Comparison of ENCODE assay signal across 25 mouse cellular contexts in the genomic region with DNA sequence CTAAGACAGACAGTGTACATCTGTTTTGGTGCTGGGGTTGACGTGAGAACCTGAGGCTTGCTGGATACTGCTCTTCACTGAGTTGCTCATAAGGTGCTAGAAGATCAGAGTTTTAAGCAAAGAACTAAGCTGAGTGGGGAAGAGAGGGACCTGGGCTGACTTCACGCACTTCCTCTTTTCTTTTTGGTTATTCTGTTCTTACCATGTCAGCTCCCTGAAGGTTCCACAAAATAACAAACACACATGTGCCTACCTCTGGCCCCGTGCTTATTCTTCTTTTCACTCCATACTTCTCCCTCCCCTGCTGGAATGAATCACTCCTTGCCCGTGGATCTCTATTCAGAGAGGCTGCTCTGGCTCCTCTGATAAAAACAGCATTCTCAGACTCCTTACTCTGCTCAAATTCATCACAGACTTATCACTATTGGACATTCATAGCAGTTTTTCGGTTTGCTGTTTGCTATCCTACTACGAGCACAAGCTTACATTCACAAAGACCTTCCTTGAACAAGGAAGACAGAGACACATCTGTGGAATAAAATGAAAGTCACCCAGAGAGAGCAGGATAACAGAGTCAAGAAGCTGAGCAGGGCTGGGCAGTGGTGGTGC. TPM values are rescaled to one million over a fixed set of nuclear protein-coding genes. Genes with fewer than 3 reads are reported as not detected.
A peak's percentile ranks its signal among the peaks of the same experiment; 100 is the strongest.
DNase-seq lines count a peak whose midpoint lies in the region; ATAC-seq lines count a peak whose summit lies in the region.
"Had no signal": no experiment of that assay in that cellular context is flagged by ENCODE, and none has a peak within 500 bp of the region (broad histone marks: within the 10 kb centered on the region; RNA-seq: fewer than 3 reads in every experiment).

No protein-coding gene starts in this region.

- 28% methylated on average over 6 of the region's 6 CpGs for whole genome bisulfite sequencing in liver, embryonic 13.5 days (ENCODE audit: insufficient replicate concordance)
- WGBS in liver, embryonic 12.5 days (ENCODE audit: insufficient replicate concordance): 31% methylated on average over 6 of the region's 6 CpGs
- 12% methylated on average over 6 of the region's 6 CpGs for WGBS in macrophage (ENCODE audit: missing documents)
- WGBS in hindbrain, embryonic 12.5 days: 93% methylated on average over 6 of the region's 6 CpGs

- H3K9me3 ChIP-seq in liver, embryonic 13.5 days (replicated peaks): no peaks in the 10 kb centered on the region
- no peaks in the 10 kb centered on the region for H3K9me3 ChIP-seq in liver, embryonic 12.5 days (replicated peaks)
- H3K9me3 ChIP-seq in hindbrain, embryonic 12.5 days (replicated peaks): no peaks in the 10 kb centered on the region
- H3K9me3 ChIP-seq: forebrain, embryonic 13.5 days; hindbrain, embryonic 15.5 days; limb, embryonic 13.5 days; midbrain, embryonic 12.5 days had no signal

- H3K27me3 ChIP-seq in liver, embryonic 13.5 days: no peaks in the 10 kb centered on the region
- H3K27me3 ChIP-seq in liver, embryonic 12.5 days (replicated peaks): no peaks in the 10 kb centered on the region
- H3K27me3 ChIP-seq in hindbrain, embryonic 12.5 days: no peaks in the 10 kb centered on the region
- H3K27me3 ChIP-seq: forebrain, embryonic 13.5 days; hindbrain, embryonic 15.5 days; limb, embryonic 13.5 days; midbrain, embryonic 12.5 days had no signal

- peak overlapping the region; percentile 32; the same call in 1 of the 2 replicates for H3K27ac ChIP-seq in liver, embryonic 13.5 days
- no peak overlapping the region for H3K27ac ChIP-seq in liver, embryonic 12.5 days
- H3K27ac ChIP-seq in macrophage: 0 out of 2 replicates have a peak overlapping the region, but pooled peaks have one; percentile 2
- no peak overlapping the region for H3K27ac ChIP-seq in hindbrain, embryonic 12.5 days
- H3K27ac ChIP-seq: forebrain, embryonic 13.5 days; hindbrain, embryonic 15.5 days; layer of hippocampus, adult 2 months; limb, embryonic 13.5 days; liver, embryonic 14.5 days; midbrain, embryonic 12.5 days had no signal

- no peak for ATAC-seq in liver, embryonic 13.5 days (ENCODE audit: low read depth)
- ATAC-seq in liver, embryonic 12.5 days: no peak
- peak; percentile 51 for ATAC-seq in neutrophil, adult 5-6 weeks (ENCODE audit: extremely low read depth, insufficient number of reproducible peaks, low FRiP score, poor library complexity, severe bottlenecking)
- ATAC-seq in hindbrain, embryonic 12.5 days (ENCODE audit: low FRiP score): no peak
- ATAC-seq: forebrain, embryonic 13.5 days had no signal

- H3K4me3 ChIP-seq in liver, embryonic 13.5 days (replicated peaks): no peak overlapping the region
- no peak overlapping the region for H3K4me3 ChIP-seq in liver, embryonic 12.5 days
- no peak overlapping the region for H3K4me3 ChIP-seq in macrophage (ENCODE audit: inconsistent target)
- no peak overlapping the region for H3K4me3 ChIP-seq in hindbrain, embryonic 12.5 days
- H3K4me3 ChIP-seq: forebrain, embryonic 13.5 days; hindbrain, embryonic 15.5 days; layer of hippocampus, adult 2 months; limb, embryonic 13.5 days; midbrain, embryonic 12.5 days had no signal

- H3K4me2 ChIP-seq in liver, embryonic 13.5 days: no peak overlapping the region
- H3K4me2 ChIP-seq in liver, embryonic 12.5 days: no peak overlapping the region
- H3K4me2 ChIP-seq in hindbrain, embryonic 12.5 days (replicated peaks): no peak overlapping the region
- H3K4me2 ChIP-seq: forebrain, embryonic 13.5 days; hindbrain, embryonic 15.5 days; limb, embryonic 13.5 days; lung, embryonic 14.5 days; midbrain, embryonic 12.5 days had no signal

- H3K4me1 ChIP-seq in liver, embryonic 13.5 days (replicated peaks): peaks cover 44% of the 10 kb centered on the region
- peaks cover 43% of the 10 kb centered on the region for H3K4me1 ChIP-seq in liver, embryonic 12.5 days
- H3K4me1 ChIP-seq in hindbrain, embryonic 12.5 days: no peaks in the 10 kb centered on the region
- H3K4me1 ChIP-seq: forebrain, embryonic 13.5 days; hindbrain, embryonic 15.5 days; limb, embryonic 13.5 days; midbrain, embryonic 12.5 days had no signal

- peaks cover 78% of the 10 kb centered on the region; the same call in 1 of the 2 replicates for H3K79me2 ChIP-seq in macrophage (ENCODE audit: inconsistent target)

- H3K9ac ChIP-seq in liver, embryonic 13.5 days: no peak overlapping the region
- no peak overlapping the region for H3K9ac ChIP-seq in liver, embryonic 12.5 days
- H3K9ac ChIP-seq in hindbrain, embryonic 12.5 days: no peak overlapping the region
- H3K9ac ChIP-seq: forebrain, embryonic 13.5 days; hindbrain, embryonic 15.5 days; limb, embryonic 13.5 days; liver, embryonic 14.5 days; lung, embryonic 14.5 days; midbrain, embryonic 12.5 days had no signal

- no peaks in the 10 kb centered on the region for H3K36me3 ChIP-seq in liver, embryonic 13.5 days
- H3K36me3 ChIP-seq in liver, embryonic 12.5 days: no peaks in the 10 kb centered on the region
- no peaks in the 10 kb centered on the region for H3K36me3 ChIP-seq in macrophage (ENCODE audit: inconsistent target)
- no peaks in the 10 kb centered on the region for H3K36me3 ChIP-seq in hindbrain, embryonic 12.5 days
- H3K36me3 ChIP-seq: midbrain, embryonic 12.5 days had no signal

- no peak for DNase-seq in liver, embryonic 13.5 days
- DNase-seq in MEL-GATA-1-ER (ENCODE audit: extremely low read depth, low read depth): peak; percentile 77
- DNase-seq in right cerebral cortex, postnatal 14 days: no peak
- DNase-seq in cerebellum, postnatal 14 days: no peak
- DNase-seq: adrenal gland, postnatal 25 days; cerebellum, adult 11 months; cerebellum, postnatal 25 days; gastrocnemius, postnatal 36 days; heart, postnatal 36 days; kidney, adult 9 months; kidney, postnatal 14 days; lung, embryonic 14.5 days; right cerebral cortex, postnatal 25 days had no signal

RNA-seq across cellular contexts. Expression of gene Klhl18, which starts 12.4 kb away (rescaled TPM):
- polyA plus RNA-seq in liver, embryonic 13.5 days (2015; fragmentation: Nextera tagmentation; extraction: Ambion mirVana): 1.9 and 2.7 TPM in 2 replicates
- polyA plus RNA-seq in liver, embryonic 12.5 days (2016; fragmentation: Nextera tagmentation; extraction: Ambion mirVana): 3.6 and 3.8 TPM in 2 replicates
- total RNA-seq in macrophage (2018; cell fraction: chromatin; rRNA removed): 10 to 100 TPM in 24 of 26 experiments, 1 to 10 TPM in 2; 8.2 to 79.6 (median 49.1) TPM
- total RNA-seq in macrophage (2018; cell fraction: cytosol; rRNA removed): 10 to 100 TPM in 22 of 26 experiments, 1 to 10 TPM in 4; 6.9 to 22.7 (median 16.4) TPM
- 10 to 100 TPM in 25 of 26 experiments, 1 to 10 TPM in 1; 9.3 to 57.7 (median 33.3) TPM for total RNA-seq in macrophage (2018; cell fraction: nucleus; rRNA removed)
- polyA plus RNA-seq in macrophage (2018): 11.4 to 20.2 TPM (median 18.7 TPM) in 3 replicates
- total RNA-seq in neutrophil, adult 5-6 weeks (2017): 41.9 and 42.6 TPM in 2 replicates
- 13.5 and 13.8 TPM in 2 replicates for polyA plus RNA-seq in hindbrain, embryonic 12.5 days (2016; fragmentation: Nextera tagmentation; extraction: Ambion mirVana)

RNA-seq across cellular contexts. Expression of gene Kif9, which starts 12.7 kb away (rescaled TPM):
- polyA plus RNA-seq in liver, embryonic 13.5 days (2015; fragmentation: Nextera tagmentation; extraction: Ambion mirVana): 0.23 and 0.27 TPM in 2 replicates
- polyA plus RNA-seq in liver, embryonic 12.5 days (2016; fragmentation: Nextera tagmentation; extraction: Ambion mirVana): 0.26 and 0.39 TPM in 2 replicates
- 10 to 100 TPM in 16 of 26 experiments, 1 to 10 TPM in 9, under 1 TPM in 1; 0.63 to 17.5 (median 11.8) TPM for total RNA-seq in macrophage (2018; cell fraction: chromatin; rRNA removed)
- 1 to 10 TPM; 3.3 to 8.4 (median 5.3) TPM for total RNA-seq in macrophage (2018; cell fraction: cytosol; rRNA removed)
- total RNA-seq in macrophage (2018; cell fraction: nucleus; rRNA removed): 10 to 100 TPM in 3 of 26 experiments, 1 to 10 TPM in 22, under 1 TPM in 1; 0.99 to 11.0 (median 7.2) TPM
- 1.7 to 6.0 TPM (median 3.1 TPM) in 3 replicates for polyA plus RNA-seq in macrophage (2018)
- 5.1 and 5.4 TPM in 2 replicates for total RNA-seq in neutrophil, adult 5-6 weeks (2017)
- polyA plus RNA-seq in hindbrain, embryonic 12.5 days (2016; fragmentation: Nextera tagmentation; extraction: Ambion mirVana): 3.7 and 5.3 TPM in 2 replicates
- total RNA-seq: gastrocnemius, adult 18-20 months had no signal

RNA-seq across cellular contexts. Expression of gene Ngp, which starts 44.5 kb away (rescaled TPM):
- 46.6 and 49.4 TPM in 2 replicates for polyA plus RNA-seq in liver, embryonic 13.5 days (2015; fragmentation: Nextera tagmentation; extraction: Ambion mirVana)
- polyA plus RNA-seq in liver, embryonic 12.5 days (2016; fragmentation: Nextera tagmentation; extraction: Ambion mirVana): 38.3 and 43.4 TPM in 2 replicates
- under 1 TPM in 1 of 26 experiments, not detected in 25; 0.71 TPM for total RNA-seq in macrophage (2018; cell fraction: chromatin; rRNA removed)
- 10 to 100 TPM in 5 of 26 experiments, 1 to 10 TPM in 19, under 1 TPM in 2; 0.38 to 19.7 (median 5.3) TPM for total RNA-seq in macrophage (2018; cell fraction: cytosol; rRNA removed)
- total RNA-seq in macrophage (2018; cell fraction: nucleus; rRNA removed): 1 to 10 TPM in 15 of 26 experiments, under 1 TPM in 10, not detected in 1; 0.47 to 7.2 (median 1.5) TPM
- polyA plus RNA-seq in macrophage (2018): 2.3 to 84.1 TPM (median 17.7 TPM) in 3 replicates
- 17.9 and 25.6 TPM in 2 replicates for total RNA-seq in neutrophil, adult 5-6 weeks (2017)
- polyA plus RNA-seq in hindbrain, embryonic 12.5 days (2016; fragmentation: Nextera tagmentation; extraction: Ambion mirVana): 2.9 and 4.1 TPM in 2 replicates
- total RNA-seq: adrenal gland, postnatal 25 days; gastrocnemius, adult 18-20 months; gastrocnemius, postnatal 36 days; layer of hippocampus, adult 2 months had no signal
- polyA plus RNA-seq: testis, adult 2 months had no signal

RNA-seq across cellular contexts. Expression of gene Ptpn23, which starts 56.1 kb away (rescaled TPM):
- 3.2 TPM in 2 replicates for polyA plus RNA-seq in liver, embryonic 13.5 days (2015; fragmentation: Nextera tagmentation; extraction: Ambion mirVana)
- 5.9 and 7.4 TPM in 2 replicates for polyA plus RNA-seq in liver, embryonic 12.5 days (2016; fragmentation: Nextera tagmentation; extraction: Ambion mirVana)
- 100 to 1,000 TPM; 113 to 842 (median 230) TPM for total RNA-seq in macrophage (2018; cell fraction: chromatin; rRNA removed)
- total RNA-seq in macrophage (2018; cell fraction: cytosol; rRNA removed): 100 to 1,000 TPM in 2 of 26 experiments, 10 to 100 TPM in 24; 29.9 to 104 (median 40.6) TPM
- 100 to 1,000 TPM in 21 of 26 experiments, 10 to 100 TPM in 5; 68.1 to 507 (median 172) TPM for total RNA-seq in macrophage (2018; cell fraction: nucleus; rRNA removed)
- 24.2 to 31.4 TPM (median 26.4 TPM) in 3 replicates for polyA plus RNA-seq in macrophage (2018)
- 14.7 and 15.6 TPM in 2 replicates for total RNA-seq in neutrophil, adult 5-6 weeks (2017)
- polyA plus RNA-seq in hindbrain, embryonic 12.5 days (2016; fragmentation: Nextera tagmentation; extraction: Ambion mirVana): 22.5 and 23.6 TPM in 2 replicates

Comparison
In these comparisons a context has a peak if more than half of its experiments do, and no peak if none do; other contexts are left out.
1. H3K27ac ChIP-seq: peak in liver, embryonic 13.5 days (single experiment) and macrophage (single experiment); none in liver, embryonic 12.5 days (single experiment) and hindbrain, embryonic 12.5 days (single experiment).